Mouse (Mus musculus) left cerebral cortex, adult 9 months (tissue): ENCODE results near the gene Rimbp2.
"Not testable (repeated sequence)": the region's sequence is repeated elsewhere in the genome, so short reads cannot be mapped to it uniquely, and the experiment has no call there.

ENCODE experiments used
- DNase-seq, 2 experiments: peaks; one replicate each; pipeline ENCODE4 v3.0.0; 2022; ENCODE audit warnings: low spot score in 2 of 2

The Rimbp2 gene

DNA sequence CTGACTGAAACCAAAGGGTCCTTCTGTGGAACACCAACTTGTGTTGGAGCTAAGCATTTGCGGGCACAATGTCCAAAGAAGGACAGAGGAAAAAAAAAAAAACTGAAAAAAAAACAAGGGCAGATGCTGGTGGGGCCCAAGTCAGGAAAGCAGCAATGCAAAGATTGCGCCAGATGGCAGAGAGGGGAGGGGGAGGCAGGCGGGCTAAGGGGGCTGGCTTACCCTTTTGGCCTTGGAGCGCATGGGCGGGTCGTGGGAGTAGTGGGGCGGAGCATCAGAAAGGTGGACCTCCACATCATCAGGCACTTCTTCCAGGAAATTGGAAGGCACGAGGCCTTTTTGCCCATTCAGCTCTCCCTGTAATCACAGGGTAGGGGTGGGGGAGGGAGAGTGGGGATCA, 192.2 kb downstream of the Rimbp2 start:
- no peak for DNase-seq

DNA sequence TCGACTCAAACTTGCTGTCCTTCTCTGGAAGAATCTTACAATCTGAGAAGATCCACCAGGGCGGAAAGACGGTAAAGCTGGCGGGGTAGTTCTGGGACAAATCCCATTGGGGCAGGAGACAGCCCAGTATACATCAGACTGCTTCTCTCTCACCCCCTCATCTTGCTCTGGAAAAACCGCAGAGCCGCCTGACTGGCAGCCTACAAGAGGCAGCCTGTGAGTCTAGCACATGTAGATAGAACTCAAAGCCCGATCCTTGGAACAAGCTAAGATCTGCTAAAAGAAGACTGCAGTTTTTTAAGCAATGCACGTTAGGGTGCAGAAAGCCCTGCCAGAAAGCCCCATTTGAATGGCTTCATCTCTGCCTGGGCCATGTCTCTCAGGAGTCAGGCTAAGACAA, 207.0 kb downstream of the Rimbp2 start:
- no peak for DNase-seq

DNA sequence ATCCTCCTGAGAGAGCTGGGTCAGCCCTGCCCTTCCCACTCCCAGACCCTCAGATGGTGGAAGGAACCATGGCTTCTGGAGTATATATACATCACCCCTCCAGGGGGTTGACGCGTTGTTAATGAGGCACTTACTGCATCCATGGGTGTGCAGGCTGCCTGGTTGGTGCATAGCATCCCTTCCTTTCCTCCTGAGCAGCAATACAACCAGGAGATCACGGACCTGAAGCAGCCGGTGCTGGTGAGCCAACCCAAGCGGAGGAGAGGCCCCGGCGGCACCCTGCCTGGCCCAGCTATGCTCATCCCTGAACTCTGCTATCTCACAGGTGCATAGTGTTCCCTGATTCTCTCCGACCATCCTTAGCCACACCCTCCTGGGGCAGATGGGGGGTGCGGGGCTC, 208.1 kb downstream of the Rimbp2 start:
- DNase-seq: no peak

DNA sequence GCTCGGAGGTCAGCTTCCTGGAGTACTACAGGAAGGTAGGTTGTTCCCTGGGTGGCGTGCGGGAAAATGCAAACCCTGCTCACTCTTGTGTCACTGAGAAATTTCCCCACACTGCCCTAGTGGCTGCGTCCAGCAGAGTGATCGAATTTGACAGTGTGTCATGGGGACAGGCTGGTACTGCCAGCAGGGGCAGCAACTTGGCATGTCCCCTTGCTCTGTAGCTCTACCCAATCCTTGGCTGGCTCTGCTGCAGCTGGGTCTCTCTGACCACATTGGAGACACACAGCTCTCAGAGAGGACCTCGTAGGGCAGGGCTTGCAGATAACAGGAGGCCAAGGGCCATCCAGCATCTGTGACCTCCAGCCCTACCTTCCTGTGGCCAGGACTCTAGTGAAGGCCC, 208.9 kb downstream of the Rimbp2 start:
- no peak for DNase-seq

DNA sequence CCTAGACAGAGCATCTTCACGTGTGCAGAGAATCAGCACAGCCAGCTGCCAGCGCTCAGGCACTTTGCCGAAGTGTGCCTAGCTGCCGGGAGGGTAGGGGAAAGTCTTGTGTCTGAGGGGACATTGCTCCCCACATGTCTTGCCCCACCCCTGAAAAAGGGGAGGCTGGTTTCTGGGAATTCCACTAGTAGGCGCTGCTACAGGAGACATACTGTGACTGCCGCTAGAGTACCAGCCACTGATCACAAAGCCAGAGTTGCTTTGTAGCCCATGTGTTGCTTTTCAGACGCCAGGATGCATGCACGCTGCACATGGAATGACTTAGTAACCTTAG, 213.5 kb downstream of the Rimbp2 start:
- no peak for DNase-seq

DNA sequence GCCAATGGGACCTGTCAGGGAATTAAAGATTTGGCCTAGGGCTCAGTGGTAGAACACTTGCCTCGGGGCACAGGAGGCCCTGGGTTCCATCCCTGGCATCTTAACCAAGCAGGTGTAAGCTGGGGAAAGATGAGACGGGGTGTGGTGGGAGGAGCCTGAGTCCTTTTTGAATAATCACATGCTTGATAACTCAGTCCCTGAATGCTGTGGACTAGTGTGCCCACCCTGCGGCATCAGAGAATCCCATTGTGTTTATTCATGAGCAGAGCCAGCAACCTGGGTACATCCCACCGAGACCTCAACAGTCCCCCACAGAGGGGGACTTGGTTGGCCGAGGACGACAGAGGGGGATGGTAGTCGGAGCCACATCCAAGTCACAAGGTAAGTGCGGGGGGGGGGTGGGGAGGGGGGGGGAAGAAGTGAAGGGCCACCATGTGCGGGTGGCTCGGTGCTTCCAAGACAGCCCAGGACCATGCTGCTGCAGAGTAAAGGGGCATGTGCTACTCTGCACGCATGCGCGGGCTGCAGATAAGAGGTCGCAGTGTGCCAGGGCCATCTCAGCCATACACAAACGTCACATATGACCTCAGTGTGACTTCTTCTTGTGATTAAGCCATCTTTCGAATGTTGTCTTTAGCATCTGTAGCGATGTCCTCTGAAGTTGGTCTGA, 214.0 kb downstream of the Rimbp2 start:
- no peak for DNase-seq

DNA sequence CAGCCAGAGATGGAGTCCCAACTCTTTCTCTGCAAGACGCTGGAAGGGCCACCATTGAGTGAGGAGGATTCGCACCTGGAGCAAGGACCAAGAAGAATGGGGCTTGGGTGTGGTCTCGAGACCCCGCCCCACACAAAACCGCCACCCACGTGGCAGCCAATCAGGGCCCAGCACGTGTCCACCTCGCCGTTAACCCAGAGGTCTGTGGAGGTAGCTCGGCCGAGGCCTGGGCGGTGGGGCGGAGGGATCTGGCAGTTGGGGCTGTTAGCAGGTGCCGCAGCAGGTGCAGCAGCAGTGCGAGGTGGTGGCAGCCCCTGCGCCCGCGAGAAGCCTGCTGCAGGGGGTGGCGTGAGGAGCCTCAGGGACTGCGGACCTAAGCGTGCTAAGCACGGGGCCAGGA, 217.4 kb downstream of the Rimbp2 start:
- DNase-seq: no peak

DNA sequence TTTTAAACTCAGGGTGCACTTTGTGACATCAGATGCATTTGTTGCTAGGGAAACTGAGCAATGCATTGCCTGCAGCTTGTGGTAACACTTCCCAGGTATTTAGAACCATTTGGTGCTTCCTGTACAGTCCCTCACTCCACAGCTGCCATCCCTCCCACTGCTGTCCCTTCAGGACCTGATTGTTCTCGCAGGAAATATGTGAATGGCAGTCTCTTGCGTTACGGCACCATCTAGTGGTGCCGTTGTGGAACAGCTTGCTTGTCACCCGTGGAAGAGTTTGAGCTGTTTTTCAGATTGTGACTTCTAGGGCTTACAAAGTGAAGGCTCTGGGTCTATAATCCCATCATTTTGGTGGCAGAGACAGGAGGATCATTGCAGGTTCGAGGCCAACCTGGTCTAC, 219.3 kb downstream of the Rimbp2 start:
- DNase-seq: peak in 1 of 2 experiments; percentile 63

DNA sequence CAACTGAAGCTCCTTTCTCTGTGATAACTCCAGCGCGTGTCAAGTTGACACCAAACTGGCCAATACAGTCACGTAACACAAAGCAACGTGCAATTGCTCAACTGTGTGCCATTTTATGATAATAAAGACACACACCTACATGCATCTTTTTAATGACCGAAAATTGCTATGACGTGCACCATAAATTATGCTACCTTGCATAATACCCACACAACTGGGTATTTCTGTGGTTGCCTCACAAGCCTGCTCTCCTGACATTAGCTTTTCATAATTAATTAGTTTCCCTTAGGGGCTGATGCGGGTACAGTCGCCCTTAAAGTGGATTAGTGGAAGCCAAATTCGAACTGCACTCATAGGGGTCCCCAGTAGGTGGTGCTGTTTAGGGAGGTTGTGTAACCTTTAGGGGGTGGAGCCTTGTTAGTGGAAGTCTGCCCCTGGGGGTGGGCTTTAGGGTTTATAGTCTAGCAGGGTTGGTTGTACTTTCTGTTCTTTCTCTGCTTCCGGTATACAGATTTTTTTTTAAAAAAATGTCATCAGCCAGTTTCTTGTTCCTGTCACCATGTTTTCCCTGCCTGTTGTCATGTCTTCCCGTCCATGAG, 220.8 kb downstream of the Rimbp2 start:
- DNase-seq: no peak

DNA sequence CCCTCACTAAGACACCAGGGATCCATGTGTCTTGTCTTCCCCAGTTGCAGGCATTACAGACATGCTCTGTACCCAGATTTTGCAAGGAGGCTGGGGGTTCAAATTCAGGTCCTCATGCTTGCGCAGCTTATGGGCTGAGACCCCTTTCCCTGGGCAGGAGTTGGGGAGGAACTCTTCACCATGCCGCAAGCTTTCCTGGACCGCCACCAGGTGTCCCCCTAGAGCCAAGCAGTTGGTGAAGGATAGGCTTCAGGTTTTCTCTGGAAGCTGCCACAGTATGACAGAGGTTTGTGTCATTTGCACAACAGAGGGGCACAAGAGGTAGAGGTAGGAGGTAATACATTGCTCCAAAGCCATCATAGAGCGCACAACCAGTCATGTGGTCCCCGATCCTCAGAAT, 222.7 kb downstream of the Rimbp2 start:
- DNase-seq: no peak

DNA sequence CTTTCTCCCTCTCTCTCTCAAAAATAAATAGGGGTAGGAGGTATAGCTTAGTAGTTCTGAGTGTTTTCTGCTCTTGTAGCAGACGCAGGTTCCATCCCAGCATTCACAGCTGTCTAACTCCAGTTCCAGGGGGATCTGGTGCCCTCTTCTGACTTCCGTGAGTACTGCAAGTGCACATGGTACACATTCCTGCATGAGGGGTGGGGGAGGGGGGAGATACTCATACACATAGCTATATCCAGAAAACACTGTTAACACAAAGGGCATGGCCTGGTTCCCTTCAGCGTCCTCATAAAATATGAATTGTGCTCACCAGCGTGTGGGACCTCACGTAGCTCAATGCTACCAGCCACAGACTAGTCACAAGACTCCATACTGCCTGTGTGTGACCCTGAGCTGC, 223.9 kb downstream of the Rimbp2 start:
- no peak for DNase-seq

DNA sequence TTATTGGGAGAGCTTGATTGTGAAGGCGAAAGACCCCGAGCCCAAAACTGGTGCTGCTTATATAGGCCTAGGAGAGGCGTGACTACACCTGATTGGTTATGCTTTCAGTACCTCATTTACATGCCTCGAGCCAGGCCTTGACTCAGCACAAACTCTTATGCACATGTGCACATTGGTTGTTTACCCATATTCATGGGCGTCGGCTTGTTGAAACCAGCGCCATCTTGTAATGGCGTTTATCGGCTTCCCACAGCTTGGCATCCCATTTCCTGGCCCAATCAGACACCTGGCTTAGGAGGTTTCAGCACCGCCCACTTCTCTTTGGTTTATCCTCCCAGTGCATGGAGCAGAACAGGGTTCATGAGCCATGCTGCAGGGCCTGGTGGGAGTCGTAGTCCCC, 232.8 kb downstream of the Rimbp2 start:
- not testable (repeated sequence) for DNase-seq

DNA sequence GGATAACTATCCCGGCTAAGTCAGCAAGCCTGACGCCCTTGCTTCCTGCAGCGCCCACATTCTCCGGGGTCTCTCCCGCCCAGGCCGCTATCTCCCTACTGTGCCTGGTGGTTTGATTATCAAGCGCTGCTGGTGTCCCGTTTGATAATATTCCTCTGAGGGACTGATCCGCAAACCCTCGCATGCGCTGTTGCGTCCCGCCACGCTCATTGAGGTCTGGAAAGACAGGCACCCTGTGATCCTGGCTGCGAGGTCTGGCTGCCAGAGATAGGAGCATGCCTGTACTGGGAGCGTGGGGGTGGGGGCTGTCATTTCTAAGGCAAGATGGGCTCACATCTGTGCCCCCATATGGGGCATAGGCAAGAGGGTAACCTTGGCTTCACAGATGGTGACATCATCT, 238.1 kb downstream of the Rimbp2 start:
- DNase-seq: no peak

DNA sequence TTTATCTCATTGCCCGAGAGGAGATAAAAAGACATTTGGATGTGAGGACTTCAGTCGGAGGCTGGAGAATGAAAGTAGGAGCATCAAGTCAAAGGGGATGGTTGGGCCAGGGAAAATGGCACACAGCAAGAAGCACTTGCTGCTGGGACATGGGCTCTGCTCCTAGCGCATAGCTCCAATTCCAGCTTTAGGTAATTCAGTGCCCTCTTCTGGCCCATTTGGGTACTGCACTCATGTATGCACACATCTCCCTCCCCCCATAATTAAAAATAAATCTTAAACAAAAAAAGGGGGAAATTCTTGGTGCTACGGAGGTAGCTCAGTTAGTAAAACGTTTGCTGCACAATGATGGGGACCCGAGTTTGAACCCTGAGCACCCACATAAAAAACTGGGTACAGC, 241.4 kb downstream of the Rimbp2 start:
- DNase-seq: peak in 1 of 2 experiments; percentile 19

DNA sequence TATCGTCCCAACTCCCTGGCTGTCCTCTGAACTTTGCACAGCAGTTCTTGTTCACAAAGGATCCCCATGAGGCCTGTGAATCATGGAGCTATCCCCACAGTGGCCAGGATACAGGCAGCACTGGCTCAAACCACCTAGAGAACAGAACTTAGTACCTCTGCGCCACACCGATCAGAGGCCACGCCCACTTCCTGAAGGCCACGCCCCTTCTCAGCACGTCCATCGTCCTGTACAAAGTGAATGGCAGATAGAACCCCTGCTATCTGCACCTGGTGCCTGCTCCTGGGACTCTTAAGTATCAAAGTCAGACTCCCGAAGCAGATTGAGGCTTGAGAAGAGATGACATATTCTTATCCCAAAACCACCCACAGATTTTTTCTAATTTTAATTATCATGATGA, 242.7 kb downstream of the Rimbp2 start:
- DNase-seq: no peak

DNA sequence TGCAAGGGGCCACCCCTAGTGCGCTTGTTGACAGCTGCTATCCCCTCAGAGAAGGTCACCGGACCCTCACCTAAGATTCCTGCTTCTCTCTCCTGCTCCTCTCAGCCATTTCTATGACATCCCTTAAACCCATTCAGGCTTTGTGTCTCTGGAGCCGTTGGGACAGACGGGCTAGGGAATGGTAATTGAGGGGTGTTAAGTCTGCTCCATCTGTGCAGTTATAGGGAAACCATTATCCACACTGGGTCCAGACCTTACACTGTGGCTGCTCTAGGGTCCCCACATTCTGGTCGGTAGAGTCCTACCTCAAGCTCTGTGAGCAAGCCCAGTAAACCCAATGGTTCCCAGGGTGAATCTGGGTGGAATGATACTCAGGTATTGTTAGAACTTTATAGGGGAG, 244.4 kb downstream of the Rimbp2 start:
- no peak for DNase-seq
